Mouse (Mus musculus) MEL (cell line): ENCODE results near the gene Atpaf1.

Experiments used
- CTCF ChIP-seq, 3 experiments: IDR thresholded peaks in 2 of 3; conservative IDR thresholded peaks in 1 of 3; 2 replicates each; pipeline ENCODE4 v1.5.1; 2011 to 2012; ENCODE audit warnings: low read length in 3 of 3, low read depth in 2 of 3, mild to moderate bottlenecking in 2 of 3, improper control_type of control experiment in 1 of 3, inconsistent platforms in 1 of 3, mixed read lengths in 1 of 3, moderate library complexity in 1 of 3; ENCODE audit not compliant: control insufficient read depth in 1 of 3, insufficient read depth in 1 of 3, poor library complexity in 1 of 3, severe bottlenecking in 1 of 3
- HCFC1 ChIP-seq: IDR thresholded peaks from 2 replicates; pipeline ENCODE4 v1.6.1; 2012; ENCODE audit warnings: low read depth, mild to moderate bottlenecking, inconsistent platforms, low read length, improper control_type of control experiment, moderate library complexity
- NELFE ChIP-seq: IDR thresholded peaks from 2 replicates; pipeline ENCODE4 v1.6.1; 2011; ENCODE audit warnings: low read depth, low read length, improper control_type of control experiment

GRCm38 (mm10) chr4:115795360-115795759 is 10.7 kb downstream of the Atpaf1 start:
- TF ChIP-seq NELFE (no peak), HCFC1 (no peak), CTCF (IDR thresholded peaks at IDR 0.05 in 2 of 3, conservative IDR thresholded peaks at IDR 0.05 in 1 of 3; ENCODE audit: control insufficient read depth in 1 of 3, insufficient read depth in 1 of 3, low read depth in 2 of 3, low read length in 3 of 3, poor library complexity in 1 of 3, severe bottlenecking in 1 of 3) (no peak)
